Mouse (Mus musculus) mature B cell (primary cell): ENCODE results near the gene Sf3b4.
"Not testable (repeated sequence)": the region's sequence is repeated elsewhere in the genome, so short reads cannot be mapped to it uniquely, and the experiment has no call there.

Experiments
- in situ Hi-C: fragments of 300-500 bp; cut with MboI; formaldehyde crosslinking; loops from 2 replicates; pipeline ENCODE4 v1.14.3; 2019

Gene Sf3b4

GRCm38 (mm10) chr3:96173185-96173584 is 1.1 kb downstream of the Sf3b4 start:
- in situ Hi-C loops = no loop called here

GRCm38 (mm10) chr3:96174042-96174441 is 1.9 kb downstream of the Sf3b4 start:
- in situ Hi-C loops = not testable (repeated sequence)

GRCm38 (mm10) chr3:96175251-96175650 is 3.1 kb downstream of the Sf3b4 start:
- in situ Hi-C loops = no loop called here

GRCm38 (mm10) chr3:96178427-96178826 is 6.3 kb downstream of the Sf3b4 start:
- in situ Hi-C loops = no loop called here

GRCm38 (mm10) chr3:96178902-96179301 is 6.8 kb downstream of the Sf3b4 start:
- in situ Hi-C loops = no loop called here

GRCm38 (mm10) chr3:96179531-96179930 is 7.4 kb downstream of the Sf3b4 start:
- in situ Hi-C loops = no loop called here

- in situ Hi-C loops = no loop called here
Observed at GRCm38 (mm10) chr3:96180727-96181477, 8.8 kb downstream of the Sf3b4 start, which contains the start of gene Sv2a. TSS of gene Sv2a (plus strand) at chr3:96181151.

GRCm38 (mm10) chr3:96181510-96182381 is 9.6 kb downstream of the Sf3b4 start:
- in situ Hi-C loops = no loop called here

GRCm38 (mm10) chr3:96182382-96182776 is 10.2 kb downstream of the Sf3b4 start:
- in situ Hi-C loops = no loop called here

GRCm38 (mm10) chr3:96192977-96193376 is 20.8 kb downstream of the Sf3b4 start:
- in situ Hi-C loops = no loop called here

GRCm38 (mm10) chr3:96194966-96195365 is 22.8 kb downstream of the Sf3b4 start:
- in situ Hi-C loops = no loop called here

- in situ Hi-C loops = no loop called here
Observed at GRCm38 (mm10) chr3:96195616-96196313, 23.6 kb downstream of the Sf3b4 start.

- in situ Hi-C loops = no loop called here
Observed at GRCm38 (mm10) chr3:96196437-96197128, 24.5 kb downstream of the Sf3b4 start.

- in situ Hi-C loops = no loop called here
Observed at GRCm38 (mm10) chr3:96197129-96197749, 25.1 kb downstream of the Sf3b4 start.

- in situ Hi-C loops = no loop called here
Observed at GRCm38 (mm10) chr3:96198181-96198580, 26.0 kb downstream of the Sf3b4 start.

GRCm38 (mm10) chr3:96198601-96199251 is 26.6 kb downstream of the Sf3b4 start:
- in situ Hi-C loops = not testable (repeated sequence)

GRCm38 (mm10) chr3:96199731-96200130 is 27.6 kb downstream of the Sf3b4 start:
- in situ Hi-C loops = no loop called here

- in situ Hi-C loops = no loop called here
Observed at GRCm38 (mm10) chr3:96207819-96208218, 35.7 kb downstream of the Sf3b4 start.

GRCm38 (mm10) chr3:96209242-96209641 is 37.1 kb downstream of the Sf3b4 start:
- in situ Hi-C loops = no loop called here

GRCm38 (mm10) chr3:96219191-96219641 is 47.1 kb downstream of the Sf3b4 start:
- in situ Hi-C loops = no loop called here
